Mouse (Mus musculus): ENCODE measurements around the gene Gtf3c4. TPM values are rescaled to one million over a fixed set of nuclear protein-coding genes. Genes with fewer than 3 reads are reported as not detected.

Gtf3c4 gene
- polyA plus RNA-seq, 1 experiment from 2014 or later, result 14.3 TPM

DNA sequence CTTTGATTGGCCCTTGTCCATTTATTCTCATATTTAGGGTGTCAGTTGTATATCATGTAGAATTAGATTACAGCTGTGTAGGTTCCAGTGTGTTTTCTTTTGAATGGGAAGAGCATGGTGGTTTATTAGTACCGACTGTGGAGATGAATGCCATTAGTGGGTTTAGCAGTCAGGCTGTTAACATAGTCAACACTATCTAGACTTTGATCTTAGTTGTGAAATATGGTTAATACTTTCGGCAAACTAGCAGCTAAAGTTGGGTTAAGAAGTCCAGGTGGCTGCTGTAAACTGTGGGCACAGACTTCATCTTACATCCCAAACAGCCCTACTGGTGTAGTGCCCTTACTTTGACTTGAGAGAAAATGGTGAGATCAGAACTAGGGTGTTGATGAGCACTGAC lies 8.7 kb upstream of the Gtf3c4 start:
- Histone ChIP-seq H3K27me3 (no peaks in the 10 kb centered on the region), H3K4me2 (no peak overlapping the region), H3K4me1 (no peaks in the 10 kb centered on the region), H3K36me3 (peaks cover 70% of the 10 kb centered on the region), H3K27ac (no peak overlapping the region), H3K9me3 (no peaks in the 10 kb centered on the region), H3K9ac (no peak overlapping the region), H3K4me3 (no peak overlapping the region)
- ATAC-seq (ENCODE audit: insufficient number of reproducible peaks, low FRiP score, low TSS enrichment, low read depth), result no peak
- 87% methylated on average over 2 of the region's 2 CpGs for WGBS

DNA sequence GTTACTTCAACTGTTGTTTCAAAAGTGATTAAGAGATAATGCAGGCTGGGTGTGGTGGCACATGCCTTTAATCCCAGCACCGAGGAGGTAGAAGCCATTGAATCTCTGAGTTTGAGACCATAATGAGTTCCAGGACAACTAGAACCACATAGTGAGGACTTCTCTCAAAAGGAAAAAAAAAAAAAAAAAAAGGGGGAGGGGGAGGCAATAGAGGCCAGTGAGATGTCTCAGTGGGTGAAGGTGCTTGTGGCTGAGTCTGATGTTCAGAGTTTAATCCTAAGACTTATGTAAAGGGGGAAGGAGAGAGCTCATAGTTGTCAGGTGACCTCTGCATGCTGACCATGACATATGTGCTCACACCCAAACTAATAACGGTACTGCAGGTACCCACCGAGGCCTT lies 1.9 kb upstream of the Gtf3c4 start:
- peaks cover 26% of the 10 kb centered on the region for H3K36me3 ChIP-seq
- no peaks in the 10 kb centered on the region for H3K27me3 ChIP-seq
- no peak for ATAC-seq (ENCODE audit: insufficient number of reproducible peaks, low FRiP score, low TSS enrichment, low read depth)
- peak overlapping the region; percentile 78; the same call in 1 of the 2 replicates for H3K4me2 ChIP-seq
- H3K4me1 ChIP-seq, result peaks cover 31% of the 10 kb centered on the region
- WGBS, result 77% methylated on average over 3 of the region's 3 CpGs
- no peaks in the 10 kb centered on the region for H3K9me3 ChIP-seq
- H3K9ac ChIP-seq, result no peak overlapping the region
- H3K27ac ChIP-seq, result no peak overlapping the region
- H3K4me3 ChIP-seq, result no peak overlapping the region

DNA sequence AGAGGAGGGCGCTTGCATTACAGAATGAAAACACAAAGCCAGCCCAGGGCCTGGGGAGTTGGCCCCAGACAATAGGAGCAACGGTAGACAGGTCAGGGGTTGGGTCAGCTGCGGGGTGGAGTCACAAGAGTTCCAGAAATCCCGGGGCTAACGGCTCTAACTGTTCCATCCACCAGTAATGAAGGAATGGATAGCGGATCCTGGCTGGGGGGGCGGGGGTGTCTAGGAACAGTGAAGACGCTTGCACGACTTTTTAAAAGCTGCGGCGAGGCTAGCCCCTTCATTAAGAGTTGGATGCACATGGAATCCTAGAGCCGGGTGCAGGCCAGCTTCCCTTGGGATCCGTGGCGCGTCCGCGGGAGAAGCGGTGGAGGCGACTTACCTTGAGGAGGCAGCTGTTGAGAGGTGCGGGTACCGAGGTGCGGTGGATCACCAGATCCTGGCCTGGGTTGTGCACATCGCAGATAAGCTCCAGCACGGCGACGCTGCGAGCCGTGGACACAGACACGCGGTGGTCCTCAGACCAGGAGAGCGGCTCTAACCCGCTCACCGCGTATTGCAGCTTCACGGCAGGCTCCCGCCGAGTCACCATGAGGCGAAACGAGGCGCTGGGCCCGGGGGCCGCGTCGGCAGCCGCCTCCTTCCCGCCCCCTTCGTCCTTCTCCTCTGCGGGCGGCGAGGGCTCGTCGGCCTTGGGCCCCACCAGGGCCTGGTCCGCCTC lies 499 bp downstream of the Gtf3c4 start:
- Histone ChIP-seq H3K27me3 (no peaks in the 10 kb centered on the region), H3K4me2 (peak overlapping the region; percentile 78), H3K4me3 (peak overlapping the region; percentile 99), H3K9me3 (no peaks in the 10 kb centered on the region), H3K4me1 (peaks cover 36% of the 10 kb centered on the region), H3K9ac (peak overlapping the region; percentile 97), H3K27ac (peak overlapping the region; percentile 93), H3K36me3 (peaks cover 11% of the 10 kb centered on the region)
- 0% methylated on average over 53 of the region's 53 CpGs for WGBS
- ATAC-seq (ENCODE audit: insufficient number of reproducible peaks, low FRiP score, low TSS enrichment, low read depth), result peak; percentile 50

DNA sequence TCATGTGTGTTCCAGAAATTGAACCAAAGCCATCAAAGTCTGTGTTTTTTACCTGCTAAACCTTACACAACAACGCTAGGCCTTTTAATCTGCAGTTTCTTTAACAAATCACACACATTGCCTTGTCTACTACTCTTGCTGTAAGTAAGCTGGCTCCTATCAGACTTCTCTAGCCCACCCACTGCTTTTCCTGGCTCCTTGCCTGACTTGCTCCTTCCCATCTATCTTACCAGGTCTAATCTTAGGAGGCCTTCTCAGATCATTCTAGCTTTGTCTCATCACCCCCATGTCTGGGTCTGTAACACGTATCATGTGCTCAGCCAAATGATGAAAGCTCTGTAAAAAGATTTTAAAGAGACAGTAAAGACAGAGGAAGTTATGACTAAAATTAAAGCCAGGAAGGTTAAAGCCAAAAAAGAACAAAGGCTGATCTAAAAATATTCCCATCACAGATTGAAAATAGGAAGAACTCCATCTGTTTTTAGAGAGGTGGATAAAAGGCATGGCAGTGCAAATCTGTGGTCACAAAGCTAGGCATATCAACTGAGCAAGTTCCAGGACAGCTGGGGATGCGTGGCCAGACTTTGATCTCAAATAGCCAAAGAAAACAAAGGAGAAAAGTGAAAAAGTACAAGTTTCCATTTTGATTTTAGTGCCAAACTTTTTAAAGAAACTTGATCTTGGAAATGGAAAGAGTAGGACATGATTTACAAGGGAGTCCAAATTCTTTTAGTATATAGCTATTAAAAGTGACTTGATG lies 3.8 kb downstream of the Gtf3c4 start:
- Histone ChIP-seq H3K4me2 (no peak overlapping the region), H3K27ac (no peak overlapping the region), H3K36me3 (peaks cover 33% of the 10 kb centered on the region), H3K9ac (no peak overlapping the region), H3K27me3 (no peaks in the 10 kb centered on the region), H3K4me3 (no peak overlapping the region), H3K9me3 (no peaks in the 10 kb centered on the region), H3K4me1 (peaks cover 26% of the 10 kb centered on the region)
- ATAC-seq (ENCODE audit: insufficient number of reproducible peaks, low FRiP score, low TSS enrichment, low read depth), result no peak
- 44% methylated on average over 3 of the region's 3 CpGs for WGBS

DNA sequence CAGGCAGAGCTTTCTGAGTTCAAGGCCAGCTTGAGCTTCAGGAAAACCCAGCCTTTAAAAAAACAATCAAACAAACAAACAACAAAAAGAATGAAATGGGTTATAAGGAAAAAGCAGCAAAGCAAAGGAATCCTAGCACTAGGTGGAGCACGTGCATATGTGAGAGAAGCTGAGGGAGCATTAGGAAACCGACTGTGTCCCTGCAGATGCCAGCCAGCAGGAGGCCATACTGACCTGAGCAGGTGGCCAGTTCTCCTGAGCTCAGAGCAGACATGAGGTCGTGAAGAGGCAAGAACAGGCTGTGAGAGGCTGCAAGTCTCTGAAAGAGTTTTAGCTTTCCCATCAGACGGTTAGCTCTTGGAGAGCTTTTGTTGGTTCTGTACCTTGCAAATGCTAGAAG lies 10.9 kb downstream of the Gtf3c4 start:
- WGBS, result 40% methylated on average over 4 of the region's 4 CpGs
- H3K27ac ChIP-seq, result no peak overlapping the region
- no peak overlapping the region for H3K4me3 ChIP-seq
- H3K36me3 ChIP-seq, result peaks cover 92% of the 10 kb centered on the region
- ATAC-seq (ENCODE audit: insufficient number of reproducible peaks, low FRiP score, low TSS enrichment, low read depth), result no peak
- no peak overlapping the region for H3K9ac ChIP-seq
- H3K4me1 ChIP-seq, result no peaks in the 10 kb centered on the region
- H3K27me3 ChIP-seq, result no peaks in the 10 kb centered on the region
- no peaks in the 10 kb centered on the region for H3K9me3 ChIP-seq
- H3K4me2 ChIP-seq, result no peak overlapping the region

DNA sequence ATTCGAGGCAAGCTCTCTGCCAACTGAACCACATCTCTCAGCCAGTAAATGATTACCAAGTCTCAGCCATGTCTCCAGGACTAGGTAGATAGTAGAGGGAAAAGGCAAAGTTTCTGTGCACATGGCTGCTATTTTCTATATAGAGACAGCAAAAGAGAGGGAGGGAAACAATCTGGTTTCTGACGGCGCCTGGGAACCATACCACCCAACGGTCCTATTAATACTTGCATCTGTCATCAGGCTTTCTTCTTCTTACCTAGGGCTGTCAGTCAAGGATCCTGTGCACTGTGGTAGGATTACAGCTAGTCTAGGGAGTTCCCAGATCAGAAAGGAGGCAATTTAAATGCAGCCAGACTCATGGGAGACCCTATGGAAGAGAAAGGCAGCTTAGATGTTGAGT lies 21.3 kb downstream of the Gtf3c4 start:
- H3K27me3 ChIP-seq, result no peaks in the 10 kb centered on the region
- no peaks in the 10 kb centered on the region for H3K4me1 ChIP-seq
- ATAC-seq (ENCODE audit: insufficient number of reproducible peaks, low FRiP score, low TSS enrichment, low read depth), result no peak
- H3K9me3 ChIP-seq, result no peaks in the 10 kb centered on the region
- 70% methylated on average over 4 of the region's 4 CpGs for WGBS
- H3K36me3 ChIP-seq, result peaks cover 13% of the 10 kb centered on the region
- H3K9ac ChIP-seq, result no peak overlapping the region
- no peak overlapping the region for H3K27ac ChIP-seq
- H3K4me3 ChIP-seq, result no peak overlapping the region
- no peak overlapping the region for H3K4me2 ChIP-seq

DNA sequence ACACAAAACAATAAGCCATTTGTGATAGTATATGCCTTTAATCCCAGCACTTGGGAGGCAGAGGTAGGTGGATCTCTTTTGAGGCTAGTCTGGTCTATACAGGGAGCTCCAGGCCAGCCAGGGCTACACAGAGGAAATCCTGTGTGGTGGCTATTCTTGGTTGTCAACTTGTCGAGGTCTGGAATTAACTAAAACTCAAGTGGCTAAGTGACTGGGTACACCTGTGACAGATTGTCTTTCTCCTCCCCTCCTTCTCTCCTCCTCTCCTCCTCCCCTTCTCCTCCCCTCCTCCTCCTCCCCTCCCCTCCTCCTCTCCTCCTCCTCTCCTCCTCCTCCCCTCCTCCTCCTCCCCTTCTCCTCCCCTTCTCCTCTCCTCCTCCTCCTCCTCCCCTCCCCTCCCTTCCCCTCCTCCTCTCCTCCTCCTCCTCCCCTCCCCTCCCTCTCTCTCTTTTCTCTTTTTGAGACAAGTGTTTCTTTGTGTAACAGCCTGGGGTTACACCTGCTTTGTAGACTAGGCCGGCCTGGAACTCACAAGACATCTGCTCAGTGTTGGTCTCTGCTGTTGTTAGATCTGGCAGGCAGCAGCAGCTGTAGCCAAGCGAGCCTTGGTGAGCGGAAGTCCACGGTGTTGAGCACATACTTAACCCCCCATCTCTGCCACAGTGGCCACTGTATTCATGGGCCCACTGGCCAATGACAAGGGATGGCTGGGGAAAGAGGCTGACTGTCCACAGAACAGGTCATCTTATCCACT lies 29.7 kb downstream of the Gtf3c4 start:
- H3K9ac ChIP-seq, result no peak overlapping the region
- no peaks in the 10 kb centered on the region for H3K36me3 ChIP-seq
- 48% methylated on average over 5 of the region's 5 CpGs for WGBS
- no peaks in the 10 kb centered on the region for H3K27me3 ChIP-seq
- H3K4me1 ChIP-seq, result no peaks in the 10 kb centered on the region
- H3K4me3 ChIP-seq, result no peak overlapping the region
- ATAC-seq (ENCODE audit: insufficient number of reproducible peaks, low FRiP score, low TSS enrichment, low read depth), result no peak
- H3K9me3 ChIP-seq, result no peaks in the 10 kb centered on the region
- no peak overlapping the region for H3K4me2 ChIP-seq
- H3K27ac ChIP-seq, result no peak overlapping the region

DNA sequence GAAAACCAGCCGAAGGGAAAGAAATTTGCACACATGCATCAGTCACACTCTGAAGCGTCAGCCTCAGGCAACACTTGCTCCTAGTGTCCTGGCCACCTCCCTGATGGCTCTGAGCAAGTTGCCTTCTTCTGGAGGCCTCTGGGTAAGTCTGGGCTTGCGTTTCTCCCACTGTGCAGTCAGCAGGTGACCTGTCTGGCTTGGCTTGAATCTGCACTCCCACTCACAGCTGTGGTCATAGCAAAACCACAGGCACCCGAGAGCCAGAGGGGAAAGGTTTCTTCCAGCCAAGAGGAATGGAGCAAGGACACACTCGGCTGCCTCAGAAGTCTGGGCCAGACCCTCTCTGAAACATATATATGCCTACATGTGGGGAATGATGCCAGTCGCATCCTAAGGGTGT lies 31.3 kb downstream of the Gtf3c4 start:
- Histone ChIP-seq H3K9me3 (no peaks in the 10 kb centered on the region), H3K9ac (no peak overlapping the region), H3K4me1 (no peaks in the 10 kb centered on the region), H3K4me3 (no peak overlapping the region), H3K27ac (no peak overlapping the region), H3K36me3 (no peaks in the 10 kb centered on the region), H3K27me3 (no peaks in the 10 kb centered on the region), H3K4me2 (no peak overlapping the region)
- no peak for ATAC-seq (ENCODE audit: insufficient number of reproducible peaks, low FRiP score, low TSS enrichment, low read depth)
- WGBS, result 67% methylated on average over 6 of the region's 6 CpGs

DNA sequence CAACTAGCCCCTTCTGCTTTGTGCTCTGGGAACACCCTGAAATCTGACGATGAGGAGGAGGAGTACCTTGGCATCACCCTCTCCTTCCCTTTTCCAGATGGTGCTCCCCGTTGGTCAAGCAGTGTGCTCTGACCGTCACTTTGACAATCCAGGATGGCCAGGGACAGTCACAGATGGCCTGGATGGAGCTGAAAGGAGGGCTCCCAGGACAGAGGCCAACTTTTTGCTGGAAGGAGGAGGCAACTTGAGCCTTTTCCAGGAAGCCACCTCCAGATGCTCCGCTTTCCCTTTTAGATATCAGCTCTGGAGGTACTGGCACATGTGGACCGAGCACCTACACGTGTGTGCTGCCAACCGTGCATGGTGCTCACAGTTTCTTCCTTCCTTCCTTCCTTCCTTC lies 36.8 kb downstream of the Gtf3c4 start:
- Histone ChIP-seq H3K9me3 (no peaks in the 10 kb centered on the region), H3K4me1 (peaks cover 8% of the 10 kb centered on the region; the same call in 1 of the 2 replicates), H3K9ac (no peak overlapping the region), H3K4me2 (no peak overlapping the region), H3K36me3 (no peaks in the 10 kb centered on the region), H3K4me3 (no peak overlapping the region), H3K27ac (no peak overlapping the region), H3K27me3 (peaks cover 17% of the 10 kb centered on the region)
- no peak for ATAC-seq (ENCODE audit: insufficient number of reproducible peaks, low FRiP score, low TSS enrichment, low read depth)
- WGBS, result 85% methylated on average over 7 of the region's 7 CpGs

DNA sequence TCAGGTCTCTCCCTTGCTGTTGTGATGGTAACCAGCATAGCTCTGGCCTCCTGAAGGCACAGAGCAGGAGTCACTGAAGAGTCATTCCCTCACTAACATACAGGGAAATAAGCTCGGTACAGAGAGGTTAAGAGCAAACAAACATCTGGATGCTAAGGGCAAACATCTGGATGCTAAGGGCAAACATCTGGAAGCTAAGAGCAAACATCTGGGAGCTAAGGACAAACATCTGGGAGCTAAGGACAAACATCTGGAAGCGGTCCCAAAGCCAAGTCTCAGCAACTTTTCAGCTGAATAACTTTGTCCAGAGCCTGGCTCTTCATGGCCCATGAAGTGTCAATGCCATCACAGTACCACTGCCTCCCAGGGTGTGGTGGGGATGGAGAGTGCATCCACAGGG lies 40.6 kb downstream of the Gtf3c4 start:
- no peaks in the 10 kb centered on the region for H3K36me3 ChIP-seq
- WGBS, result 26% methylated on average over 2 of the region's 2 CpGs
- H3K27me3 ChIP-seq, result peaks cover 32% of the 10 kb centered on the region
- H3K27ac ChIP-seq, result no peak overlapping the region
- H3K4me1 ChIP-seq, result peaks cover 13% of the 10 kb centered on the region; the same call in 1 of the 2 replicates
- no peak overlapping the region for H3K4me3 ChIP-seq
- H3K9ac ChIP-seq, result no peak overlapping the region
- no peak for ATAC-seq (ENCODE audit: insufficient number of reproducible peaks, low FRiP score, low TSS enrichment, low read depth)
- H3K4me2 ChIP-seq, result no peak overlapping the region
- H3K9me3 ChIP-seq, result no peaks in the 10 kb centered on the region

DNA sequence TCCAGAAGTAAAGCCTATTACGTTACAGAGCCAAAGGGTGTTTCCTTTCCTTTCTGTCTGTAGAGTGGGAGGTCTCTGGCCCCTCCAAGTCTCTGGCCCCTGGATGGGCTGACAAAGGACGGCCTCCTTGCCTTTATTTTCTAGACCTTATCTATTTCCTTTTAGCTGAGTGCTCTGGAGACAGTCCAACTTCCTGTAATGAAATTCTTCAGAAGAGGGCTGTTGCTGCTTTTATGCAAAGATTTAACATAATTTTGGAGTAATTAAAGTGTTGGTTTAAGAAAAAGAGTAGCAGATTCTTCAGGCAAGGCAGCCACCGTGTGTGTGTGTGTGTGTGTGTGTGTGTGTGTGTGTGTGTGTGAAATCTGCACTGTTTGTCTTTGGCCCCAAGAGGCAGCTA lies 41.8 kb downstream of the Gtf3c4 start:
- no peak overlapping the region for H3K4me3 ChIP-seq
- H3K9me3 ChIP-seq, result no peaks in the 10 kb centered on the region
- H3K36me3 ChIP-seq, result no peaks in the 10 kb centered on the region
- H3K27ac ChIP-seq, result no peak overlapping the region
- peaks cover 31% of the 10 kb centered on the region for H3K27me3 ChIP-seq
- no peak overlapping the region for H3K4me2 ChIP-seq
- peaks cover 13% of the 10 kb centered on the region; the same call in 1 of the 2 replicates for H3K4me1 ChIP-seq
- no peak for ATAC-seq (ENCODE audit: insufficient number of reproducible peaks, low FRiP score, low TSS enrichment, low read depth)
- H3K9ac ChIP-seq, result no peak overlapping the region
- WGBS, result 27% methylated on average over 3 of the region's 3 CpGs

All from limb, embryonic 15.5 days (tissue).